Mouse (Mus musculus) gastrocnemius, adult 8-10 months (tissue): ENCODE data around the gene Cenpu. TPM values are rescaled to one million over a fixed set of nuclear protein-coding genes. Genes with fewer than 3 reads are reported as not detected.
A peak's percentile ranks its signal among the peaks of the same experiment; 100 is the strongest.
"Not testable (repeated sequence)": the region's sequence is repeated elsewhere in the genome, so short reads cannot be mapped to it uniquely, and the experiment has no call there.

Source experiments
- DNase-seq, 2 experiments: peaks; one replicate each; pipeline ENCODE4 v3.0.0; 2022; ENCODE audit warnings: low spot score in 2 of 2
- total RNA-seq, 4 experiments: library from RNA; stranded (reverse); gene quantifications; 2 replicates each; pipeline ENCODE4 v1.2.4; 2022

The Cenpu gene
- total RNA-seq, 4 experiments from 2014 or later, result 0.19 to 0.29 TPM; not detected in 2

DNA sequence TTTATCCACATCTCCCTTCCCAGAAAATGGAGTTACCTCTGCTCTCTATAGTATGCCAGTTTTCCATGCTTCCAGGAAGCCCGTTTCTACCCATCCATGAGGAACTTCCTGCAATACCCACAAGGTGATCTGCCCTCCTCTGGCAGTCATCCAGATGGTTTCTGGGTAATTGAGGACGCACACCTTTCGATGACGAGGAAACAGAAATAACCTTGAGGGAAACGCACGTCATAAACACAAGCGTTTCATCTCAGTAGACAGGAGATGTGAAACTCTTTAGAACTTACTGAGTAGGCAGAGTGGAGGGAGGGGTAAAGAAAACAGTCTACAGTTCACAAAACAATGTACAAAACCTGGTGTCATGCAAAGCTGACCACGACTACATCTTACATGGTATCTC lies 1.8 kb upstream of the Cenpu start:
- no peak for DNase-seq

DNA sequence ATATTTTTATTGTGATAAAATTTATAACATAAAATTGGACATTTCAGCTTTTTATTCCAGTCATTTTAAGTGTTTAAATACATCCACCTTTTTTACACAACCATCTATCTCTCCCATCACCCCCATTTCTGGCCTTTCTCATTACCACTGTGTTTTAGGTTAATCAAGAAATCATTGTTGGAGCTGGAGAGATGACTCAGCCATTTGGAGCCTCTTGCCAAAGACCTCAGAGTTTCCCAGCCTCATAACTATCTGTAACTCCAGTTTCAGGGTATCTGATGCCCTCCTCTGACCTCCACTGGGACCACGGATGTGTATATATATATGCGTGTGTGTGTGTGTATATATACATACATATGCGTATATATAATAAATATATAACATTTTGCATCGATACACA lies 799 bp upstream of the Cenpu start:
- no peak for DNase-seq

DNA sequence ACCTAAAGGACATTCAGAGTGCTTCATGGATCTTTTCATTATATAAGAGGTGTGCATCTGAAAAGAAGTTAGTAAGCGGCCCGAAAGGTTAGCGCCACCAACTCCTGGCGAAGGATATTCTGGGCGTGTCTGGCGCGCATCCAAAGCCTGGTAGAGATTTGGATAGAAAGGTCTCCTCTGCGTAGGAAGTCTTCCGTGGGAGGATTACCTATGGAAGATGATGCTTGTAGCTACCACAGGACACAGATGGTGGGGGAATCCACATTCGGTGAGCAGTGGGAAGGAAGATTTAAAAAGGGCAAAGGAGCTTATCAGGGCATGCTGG lies 575 bp downstream of the Cenpu start:
- no peak for DNase-seq

DNA sequence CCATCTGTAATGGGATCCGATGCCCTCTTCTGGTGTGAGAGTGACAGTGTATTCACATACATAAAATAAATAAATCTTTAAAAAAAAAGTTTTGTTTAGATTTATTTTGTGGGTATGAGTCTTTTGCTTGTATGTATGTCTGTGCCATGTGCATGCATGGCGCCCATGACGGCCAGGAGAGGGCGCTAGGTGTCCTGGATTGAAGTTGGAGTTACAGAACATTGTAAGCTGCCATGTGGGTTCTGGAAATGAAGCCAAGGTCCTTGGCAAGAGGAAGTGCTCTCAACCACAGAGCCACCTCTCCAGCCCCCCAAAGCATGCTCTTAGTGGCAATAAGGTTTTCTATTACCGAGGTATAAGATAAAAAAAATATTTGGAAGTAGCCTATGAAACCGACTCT lies 7.6 kb downstream of the Cenpu start:
- no peak for DNase-seq

DNA sequence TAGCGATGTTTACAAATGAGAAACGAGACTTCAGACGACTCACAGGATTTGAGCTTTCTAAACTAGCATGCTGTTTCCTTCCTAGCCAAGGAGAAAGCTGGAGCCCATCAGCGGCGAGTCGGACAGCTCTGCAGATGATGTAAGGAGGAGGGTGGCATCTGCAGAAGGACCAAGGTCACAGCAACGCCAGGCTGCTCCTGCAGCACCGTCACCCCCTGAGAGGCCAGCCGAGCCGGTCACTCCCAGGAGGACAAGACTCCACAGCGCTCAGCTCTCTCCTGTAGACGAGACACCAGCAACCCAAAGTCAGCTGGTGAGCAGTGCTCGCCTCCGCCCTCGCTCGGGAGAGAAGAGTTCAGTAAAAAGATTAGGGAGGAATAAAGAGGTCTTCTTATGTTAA lies 10.5 kb downstream of the Cenpu start:
- DNase-seq, result no peak

DNA sequence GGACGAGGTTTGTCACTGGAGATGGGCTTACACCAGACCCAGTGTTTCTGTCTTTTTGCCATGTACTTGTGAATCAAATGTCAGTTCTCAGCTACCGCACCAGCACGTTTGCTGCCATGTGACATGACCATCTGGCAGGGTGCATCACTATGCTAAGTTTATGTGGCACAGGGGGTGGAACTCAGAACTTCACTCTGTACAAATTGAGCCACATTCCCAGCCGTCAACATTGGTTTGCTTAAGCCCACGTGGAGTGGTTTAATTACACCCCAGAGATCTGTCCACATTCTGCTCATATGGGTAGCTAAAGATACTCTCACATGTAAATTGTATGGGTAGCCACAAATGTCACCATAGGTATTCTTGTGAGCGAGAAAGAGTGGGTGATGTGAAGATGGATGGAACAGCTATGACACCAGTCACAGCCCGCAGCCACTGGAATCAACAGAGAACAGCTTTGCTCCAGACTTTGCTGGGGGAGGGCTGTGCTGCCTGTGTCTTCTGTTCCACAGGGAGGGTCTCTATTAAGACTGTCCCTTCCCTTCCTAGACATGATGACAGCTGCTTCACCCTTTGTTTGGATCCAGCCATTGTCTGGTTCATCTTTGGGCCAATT lies 15.2 kb downstream of the Cenpu start:
- DNase-seq, result peak in 1 of 2 experiments; percentile 31

DNA sequence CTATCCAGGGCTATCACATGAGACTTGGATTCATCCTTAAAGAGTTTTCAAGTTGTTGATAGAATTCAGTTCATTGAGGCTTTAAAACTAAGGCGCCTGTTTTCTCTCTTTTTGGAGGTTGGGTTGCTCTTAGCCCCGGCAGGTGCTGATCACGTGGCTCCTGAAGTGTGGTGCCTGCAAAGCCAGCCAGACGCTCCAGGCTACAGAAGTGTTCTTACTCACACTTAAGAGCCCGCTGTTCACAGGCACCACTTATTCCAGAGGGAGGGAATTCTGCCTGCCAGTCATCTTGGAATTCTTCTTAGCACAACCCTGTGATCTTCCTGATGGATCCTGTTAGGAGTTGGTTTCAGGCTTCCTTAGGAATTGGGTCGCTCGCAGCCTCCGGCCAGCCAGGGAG lies 16.1 kb downstream of the Cenpu start:
- DNase-seq, result no peak

DNA sequence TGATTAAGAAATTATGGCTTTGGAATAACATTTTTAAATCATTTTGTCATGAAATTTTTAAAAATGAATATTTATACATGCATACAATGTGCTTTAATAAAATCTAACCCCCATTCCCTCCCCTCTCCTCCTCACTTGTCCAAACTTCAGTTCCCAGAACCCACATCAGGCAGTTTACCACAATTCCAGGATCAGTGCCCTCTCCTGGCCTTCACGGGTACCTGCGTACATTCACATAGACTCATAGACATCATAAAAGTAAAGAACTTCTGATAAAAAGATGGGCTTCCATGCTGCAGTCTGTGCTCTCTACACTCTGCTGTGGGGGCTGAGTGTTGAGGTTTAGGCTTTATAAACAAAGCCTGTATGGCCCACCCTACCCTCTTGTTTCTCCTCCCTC lies 17.1 kb downstream of the Cenpu start:
- no peak for DNase-seq

DNA sequence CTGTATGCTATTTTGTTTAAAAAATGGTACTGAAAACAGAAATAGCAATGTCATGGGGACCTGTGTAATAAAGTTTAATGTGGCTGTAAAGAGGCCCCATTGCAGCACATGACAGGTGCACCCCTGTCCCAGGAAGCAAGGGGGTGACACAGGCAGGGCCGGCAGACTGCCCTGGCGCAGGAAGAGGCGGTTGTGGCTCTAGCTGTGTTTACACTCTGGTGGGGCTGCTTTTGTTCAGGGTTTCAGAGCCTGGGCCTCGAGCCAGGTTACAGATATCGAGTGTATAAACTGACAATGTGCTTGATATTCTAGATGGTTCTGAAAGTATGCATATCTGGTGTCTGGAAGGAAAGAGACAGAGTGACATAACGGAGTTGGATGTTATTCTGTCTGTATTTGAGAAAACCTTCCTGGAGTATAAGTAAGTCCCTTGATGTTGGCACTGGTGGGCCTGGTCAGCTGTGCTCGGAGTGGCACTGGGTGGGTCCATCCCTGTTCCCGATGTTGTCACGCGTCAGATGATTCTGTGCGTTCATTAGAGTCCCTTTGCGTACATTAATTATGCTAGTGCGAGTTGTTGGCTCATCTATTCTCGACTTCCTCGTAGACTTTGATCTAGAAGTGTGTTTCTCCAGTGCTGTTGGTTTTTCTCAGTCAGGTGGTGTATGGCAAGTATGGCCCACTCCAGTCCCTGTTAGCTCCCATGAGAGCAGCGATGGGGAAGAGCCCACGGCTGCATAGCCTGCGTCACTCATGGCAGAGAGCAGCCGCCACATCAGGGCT lies 18.0 kb downstream of the Cenpu start:
- no peak for DNase-seq

DNA sequence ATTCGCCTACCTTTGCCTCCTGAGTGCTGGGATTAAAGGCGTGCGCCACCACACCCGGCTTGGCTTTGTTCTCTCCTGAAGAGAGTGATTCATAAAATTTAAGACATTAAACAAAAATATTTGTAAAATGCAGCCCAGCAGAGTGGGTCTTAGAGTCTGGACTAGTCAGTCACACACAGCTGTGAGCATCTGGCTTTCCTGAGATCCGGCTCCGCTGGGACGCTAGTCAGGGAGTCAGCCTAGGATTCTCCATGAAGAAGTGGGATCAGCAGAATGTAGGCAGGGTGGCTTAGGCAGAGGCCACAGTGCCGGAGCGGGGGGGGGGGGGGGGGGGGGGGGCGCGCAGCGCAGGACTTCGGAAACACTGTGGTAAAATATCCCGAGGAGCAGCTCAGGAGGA lies 18.8 kb downstream of the Cenpu start:
- DNase-seq, result no peak

DNA sequence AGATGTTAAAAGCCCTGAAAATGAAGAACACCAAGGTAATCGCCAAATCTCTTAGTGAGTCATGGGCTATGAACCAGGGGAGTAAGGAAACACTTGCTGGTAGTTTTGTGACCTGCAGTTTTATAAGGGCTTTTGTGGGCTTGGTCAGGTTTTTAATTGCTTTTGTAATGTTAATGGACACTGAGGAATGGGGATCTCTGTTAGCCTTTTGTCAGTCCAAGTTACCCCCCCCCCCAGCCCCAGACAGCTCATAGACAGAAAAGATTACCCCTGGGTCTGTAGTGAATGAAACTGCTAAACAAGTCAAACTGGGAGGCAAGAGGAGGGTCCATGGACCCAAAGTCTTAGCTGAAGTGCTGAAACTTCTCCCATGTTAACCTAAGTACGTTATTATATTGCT lies 21.6 kb downstream of the Cenpu start:
- DNase-seq, result no peak

DNA sequence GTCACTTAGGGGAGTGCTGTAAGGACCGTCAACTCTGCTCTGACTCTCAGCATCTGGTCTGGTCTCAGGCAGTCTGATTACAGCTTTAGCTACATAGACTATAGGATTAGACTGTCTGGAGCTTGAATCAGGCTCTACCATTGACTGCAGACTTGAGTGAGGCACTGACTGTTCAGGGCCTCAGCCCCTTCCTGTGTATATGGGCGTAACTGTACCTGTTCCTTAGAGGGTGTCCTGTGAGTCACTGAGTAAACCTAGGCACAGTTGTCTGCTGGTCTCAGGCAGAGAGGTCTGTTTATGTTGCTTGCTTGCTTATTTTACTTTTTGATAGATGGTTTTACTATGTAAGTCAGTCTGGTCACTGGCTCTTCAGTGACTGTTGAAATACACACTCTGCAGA lies 22.1 kb downstream of the Cenpu start:
- no peak for DNase-seq

DNA sequence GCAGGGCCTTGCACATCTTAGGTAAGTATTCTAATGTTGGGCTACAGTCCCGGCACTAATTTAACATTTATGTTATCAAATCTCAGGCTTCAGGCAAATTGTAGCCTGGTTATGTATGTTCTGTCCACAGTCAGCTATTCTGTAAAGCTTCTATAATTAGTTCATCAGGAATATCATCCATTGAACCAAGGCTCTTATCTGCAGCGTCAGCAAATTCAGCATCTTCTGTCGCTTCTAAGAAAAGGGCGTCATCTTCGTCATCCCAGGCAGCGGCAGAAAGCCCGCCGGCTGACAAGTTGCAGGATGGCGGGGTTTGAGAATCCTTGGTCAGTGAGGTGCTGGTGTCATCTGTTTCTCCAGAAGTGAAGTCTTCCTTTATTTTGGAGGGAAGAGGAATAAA lies 27.0 kb downstream of the Cenpu start:
- no peak for DNase-seq

DNA sequence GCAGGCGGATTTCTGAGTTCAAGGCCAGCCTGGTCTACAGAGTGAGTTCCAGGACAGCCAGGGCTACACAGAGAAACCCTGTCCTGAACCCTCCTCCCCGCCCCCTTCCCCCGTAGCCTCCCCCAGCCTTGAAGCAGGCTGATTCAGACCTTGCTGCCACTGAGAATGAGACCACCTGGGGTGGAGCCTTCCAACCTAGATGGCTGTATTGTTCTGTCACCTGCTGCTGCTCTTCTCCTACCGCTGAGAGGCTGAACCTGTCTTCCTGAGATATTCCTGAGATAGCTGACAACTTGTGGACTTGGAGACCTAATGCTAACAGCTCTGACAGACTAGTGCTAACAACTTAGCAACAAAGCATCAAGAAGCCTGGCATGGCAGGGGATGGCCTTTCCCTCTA lies 32.5 kb downstream of the Cenpu start:
- not testable (repeated sequence) for DNase-seq

DNA sequence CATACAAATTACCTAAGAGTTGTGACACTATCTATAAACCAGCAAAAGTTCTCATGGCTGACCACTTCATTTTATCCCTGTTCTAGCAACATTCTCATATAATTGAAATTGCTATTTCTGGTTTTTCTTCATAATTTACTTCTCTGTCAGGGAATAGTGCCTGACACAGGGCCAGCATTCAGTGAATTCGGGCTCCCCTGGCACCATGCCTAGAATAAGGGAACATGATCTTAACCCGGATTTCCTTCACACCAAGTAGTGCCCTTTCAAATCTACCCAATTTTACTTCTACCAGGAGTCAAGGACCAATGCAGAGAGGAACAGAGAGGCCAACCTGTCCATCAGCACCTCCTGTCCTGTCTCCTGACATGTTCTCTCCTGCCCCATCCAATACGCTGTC lies 33.7 kb downstream of the Cenpu start:
- DNase-seq, result no peak

DNA sequence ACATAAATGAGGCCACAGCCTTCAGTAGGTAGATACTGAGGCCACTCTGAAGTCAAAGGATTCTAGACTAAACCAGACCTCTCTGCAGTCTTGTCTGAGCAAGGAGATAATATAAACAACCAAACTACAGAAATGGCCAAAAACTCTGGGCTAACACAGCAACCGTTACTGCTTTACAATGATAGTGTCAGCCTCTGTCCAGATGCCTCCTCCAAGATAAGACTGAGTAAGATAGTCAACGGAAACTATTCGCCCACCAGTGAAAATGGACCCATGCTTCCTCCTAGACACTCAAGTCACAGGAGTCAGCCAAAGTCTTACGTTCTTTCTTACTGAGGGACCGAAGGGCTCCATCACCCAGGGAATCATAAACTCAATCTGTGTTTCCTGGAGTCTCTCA lies 36.1 kb downstream of the Cenpu start:
- DNase-seq, result no peak

DNA sequence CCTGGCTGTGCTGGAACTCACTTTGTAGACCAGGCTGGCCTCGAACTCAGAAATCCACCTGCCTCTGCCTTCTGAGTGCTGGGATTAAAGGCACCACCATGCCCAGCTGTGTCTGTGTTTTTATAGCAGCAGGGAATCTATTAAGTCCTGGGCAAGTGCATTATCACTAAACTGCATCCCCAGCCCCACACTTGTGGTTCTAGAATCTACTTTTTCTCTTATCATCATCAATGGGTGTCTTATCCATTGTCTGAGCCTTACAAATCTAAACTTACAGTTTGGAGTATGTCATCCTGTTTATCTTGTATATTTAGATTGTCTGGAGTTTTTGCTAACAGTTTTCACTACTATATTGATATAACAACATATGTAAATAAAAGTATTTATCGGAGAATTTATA lies 36.8 kb downstream of the Cenpu start:
- no peak for DNase-seq

DNA sequence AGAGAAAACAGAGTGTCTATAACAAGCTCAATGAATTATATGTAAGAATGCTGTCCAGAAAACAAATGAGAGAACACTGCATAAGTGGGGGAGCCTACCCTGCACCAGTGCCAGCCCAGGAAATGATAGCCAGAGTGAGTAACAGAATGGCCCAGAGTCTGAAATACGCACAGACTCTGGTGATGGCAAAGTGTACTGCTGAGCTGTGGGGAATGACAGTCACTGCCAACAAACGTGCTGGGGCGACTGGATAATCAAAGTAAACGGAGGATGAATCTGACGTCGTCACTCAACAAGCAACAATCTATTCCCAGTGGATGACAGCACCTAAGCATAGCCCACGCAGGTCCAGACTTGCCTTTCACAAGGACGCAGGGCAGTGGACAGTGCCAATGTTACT lies 41.2 kb downstream of the Cenpu start:
- DNase-seq, result no peak

DNA sequence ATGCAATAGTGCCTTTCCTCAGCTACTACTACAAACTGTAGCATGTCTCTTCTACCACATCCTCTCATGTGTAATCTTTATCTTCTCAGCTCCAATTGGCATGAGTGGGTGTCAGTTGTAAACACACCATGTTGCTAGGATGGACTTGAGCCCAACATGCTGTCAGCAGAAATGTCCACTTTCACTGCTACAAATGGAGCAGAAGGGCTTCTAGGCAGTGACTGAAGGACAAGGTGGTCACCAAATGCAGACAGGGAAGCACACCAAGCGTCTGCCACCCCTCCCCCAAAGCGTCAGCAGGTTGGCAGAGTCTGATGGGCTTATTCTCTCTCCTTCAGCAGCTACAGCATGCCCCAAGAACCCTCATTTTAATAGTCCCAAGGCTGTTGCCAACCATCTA lies 41.9 kb downstream of the Cenpu start:
- DNase-seq, result no peak

DNA sequence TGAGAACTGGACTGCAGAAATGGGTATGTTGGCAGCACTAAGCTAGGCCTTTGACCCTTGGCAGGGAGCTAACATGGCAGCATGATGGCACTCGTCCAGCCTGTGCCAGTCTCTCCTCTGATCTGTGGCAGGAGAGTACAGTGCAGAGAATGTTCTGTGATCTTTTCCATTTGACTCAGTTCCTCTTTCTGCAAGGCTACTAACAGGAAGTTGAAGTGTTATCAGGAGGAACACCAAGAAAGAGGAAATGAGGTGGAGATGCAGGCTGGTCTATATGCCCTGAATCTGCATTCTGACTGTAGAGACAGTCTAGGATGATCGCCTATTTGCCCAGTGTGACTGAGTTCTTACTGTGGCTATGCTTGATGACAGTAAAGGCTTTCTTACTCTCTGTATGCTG lies 43.8 kb downstream of the Cenpu start:
- DNase-seq, result no peak

DNA sequence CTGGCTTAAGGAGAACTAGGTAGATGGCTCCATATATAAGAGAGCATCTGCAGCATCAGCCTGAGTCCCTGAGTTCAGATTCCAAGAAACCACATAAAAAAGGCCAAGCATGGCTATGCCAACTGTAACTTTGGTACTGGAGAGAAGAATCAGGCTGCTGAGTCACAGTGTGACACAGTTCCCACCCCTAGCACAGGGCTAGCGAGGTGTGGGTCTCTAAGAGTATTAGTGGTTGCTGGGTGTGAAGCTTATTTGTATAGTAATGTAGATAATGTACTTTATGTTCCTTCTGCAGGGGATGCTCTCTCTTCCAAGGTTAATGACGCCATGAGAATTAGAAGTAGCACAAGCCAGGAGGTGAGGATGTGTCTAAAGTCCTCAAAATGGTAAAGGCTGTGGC lies 44.7 kb downstream of the Cenpu start:
- DNase-seq, result no peak

DNA sequence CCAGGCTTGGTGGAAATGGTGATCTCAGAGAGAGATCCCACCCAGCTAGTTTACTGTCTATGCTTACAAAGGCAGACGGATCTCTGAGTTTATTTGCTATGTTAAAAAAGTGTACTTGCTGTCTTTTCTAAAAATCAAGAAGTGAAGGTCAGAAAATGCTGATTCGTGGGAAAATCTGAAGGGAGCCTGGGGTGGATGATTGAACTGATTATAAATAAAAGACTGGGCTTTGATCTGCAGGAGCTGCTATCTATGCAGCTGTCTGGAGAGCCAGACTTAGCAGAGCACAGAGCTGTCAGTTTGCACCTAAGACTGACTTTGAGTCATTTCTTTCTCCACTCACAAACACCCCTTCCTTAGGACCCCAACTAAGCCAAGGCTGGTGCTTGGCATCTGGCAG lies 45.6 kb downstream of the Cenpu start:
- no peak for DNase-seq

DNA sequence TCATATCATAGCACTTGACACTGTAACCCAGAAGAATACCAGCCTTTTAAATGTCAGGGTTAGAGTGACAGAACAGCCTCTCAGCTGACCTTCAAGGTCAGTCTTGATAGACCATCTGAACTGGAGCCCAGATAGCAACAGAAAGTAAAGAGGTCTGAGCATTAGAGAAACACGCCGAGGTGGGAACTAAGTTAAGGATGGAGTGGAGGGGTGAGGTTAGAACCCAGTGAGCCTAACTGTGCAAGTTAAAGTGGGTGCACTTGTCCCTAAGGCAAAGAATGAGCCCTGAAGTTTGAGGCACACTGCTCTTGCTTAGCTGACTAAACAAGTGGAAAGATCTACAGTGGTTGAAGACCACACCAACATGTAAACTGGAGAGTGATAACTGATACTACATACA lies 46.3 kb downstream of the Cenpu start:
- DNase-seq, result no peak

DNA sequence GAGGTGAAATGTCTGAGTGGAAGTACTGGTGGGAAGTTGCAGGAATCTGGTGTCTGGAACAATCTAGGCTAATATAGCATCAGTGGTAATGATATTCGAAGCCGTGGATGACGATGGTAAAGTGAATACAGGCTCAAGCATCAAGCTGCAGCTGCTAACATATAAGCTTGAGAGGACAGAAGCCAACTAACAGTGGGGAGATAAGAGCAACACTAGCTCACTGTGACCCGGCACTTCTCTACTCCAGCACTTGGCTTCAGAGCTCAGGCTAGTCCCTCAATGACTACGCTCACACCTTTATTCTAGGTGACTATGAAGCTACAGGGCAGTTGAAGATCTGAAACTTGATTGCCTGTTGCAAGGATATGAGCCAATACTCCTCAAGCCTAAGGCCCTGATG lies 46.9 kb downstream of the Cenpu start:
- DNase-seq, result no peak
